Mouse (Mus musculus) spleen, adult 12 weeks (tissue): ENCODE results near the gene Sema3b.
"Not testable (repeated sequence)": the region's sequence is repeated elsewhere in the genome, so short reads cannot be mapped to it uniquely, and the experiment has no call there.

ENCODE experiments used
- DNase-seq: peaks from one replicate; pipeline ENCODE4 v3.0.0; 2022; ENCODE audit warnings: low spot score

Gene Sema3b

DNA sequence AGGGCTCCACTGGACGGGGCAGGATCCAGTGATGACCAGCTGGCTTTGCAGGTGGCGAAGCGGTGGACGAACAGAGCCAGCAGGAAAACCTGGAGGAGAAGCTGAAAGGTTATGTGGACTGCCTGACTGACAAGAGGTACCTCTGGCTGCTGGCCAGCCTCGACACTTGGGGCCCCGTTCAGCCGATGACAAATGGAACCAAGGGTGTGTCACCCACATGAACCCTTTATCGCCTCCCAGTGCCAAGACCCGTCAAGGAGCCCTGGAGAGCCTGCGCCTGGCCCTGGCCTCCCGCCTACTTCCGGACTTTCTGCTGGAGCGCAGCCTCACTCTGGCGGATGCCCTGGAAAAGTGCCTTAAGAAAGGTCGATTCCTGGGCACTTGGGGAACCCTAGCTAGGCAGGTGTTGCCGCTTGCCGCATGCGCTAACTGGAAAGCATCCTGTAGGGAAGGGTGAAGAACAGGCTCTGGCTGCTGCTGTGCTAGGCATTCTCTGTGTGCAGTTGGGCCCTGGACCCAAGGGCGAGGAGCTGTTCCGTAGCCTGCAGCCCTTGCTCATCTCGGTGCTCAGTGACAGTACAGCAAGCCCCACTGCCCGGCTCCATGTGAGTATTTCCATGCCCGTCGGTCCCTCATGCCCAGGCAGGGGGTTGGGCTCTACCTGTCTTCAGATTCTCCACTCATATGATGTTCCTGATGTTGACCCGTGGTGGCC lies 18.8 kb downstream of the Sema3b start:
- DNase-seq, result peak; percentile 68

DNA sequence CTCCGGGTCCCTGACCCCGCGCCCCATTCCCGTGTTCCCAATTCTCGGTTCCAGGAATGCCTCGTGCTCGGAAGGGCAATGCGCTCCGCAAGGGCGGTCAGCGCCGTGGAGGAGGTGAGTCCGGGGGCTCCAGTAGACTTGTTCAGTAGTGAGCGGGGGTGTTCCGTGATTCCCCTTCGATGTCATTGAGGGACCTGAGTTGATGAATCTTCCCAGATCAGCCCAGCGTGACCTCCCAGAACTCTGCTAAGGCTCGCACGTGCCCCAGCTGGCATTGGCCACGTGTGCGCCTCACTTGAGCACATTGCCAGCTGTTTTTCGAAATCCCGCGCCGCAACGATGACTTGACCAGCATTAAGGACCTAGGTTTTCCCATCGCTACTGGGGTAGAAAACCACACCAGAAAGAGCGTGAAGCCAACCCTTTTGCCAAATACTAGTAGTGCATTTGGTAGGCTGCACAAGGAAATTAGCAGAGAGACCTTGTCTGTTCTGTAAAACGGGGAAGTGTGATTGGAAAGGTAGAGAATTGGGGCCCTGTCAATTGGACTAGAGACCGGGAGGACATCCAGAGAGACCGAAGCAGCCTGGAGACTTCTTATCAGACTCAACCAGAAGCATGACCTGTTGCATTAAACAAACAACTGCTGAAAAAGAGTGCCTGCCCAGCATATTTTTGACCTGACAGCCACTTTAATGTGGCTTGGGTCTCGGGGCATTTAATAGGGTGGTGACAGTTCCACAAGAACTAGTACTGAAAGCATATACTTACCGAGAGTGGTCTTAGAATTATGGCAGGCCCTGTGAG lies 21.0 kb downstream of the Sema3b start:
- no peak for DNase-seq

DNA sequence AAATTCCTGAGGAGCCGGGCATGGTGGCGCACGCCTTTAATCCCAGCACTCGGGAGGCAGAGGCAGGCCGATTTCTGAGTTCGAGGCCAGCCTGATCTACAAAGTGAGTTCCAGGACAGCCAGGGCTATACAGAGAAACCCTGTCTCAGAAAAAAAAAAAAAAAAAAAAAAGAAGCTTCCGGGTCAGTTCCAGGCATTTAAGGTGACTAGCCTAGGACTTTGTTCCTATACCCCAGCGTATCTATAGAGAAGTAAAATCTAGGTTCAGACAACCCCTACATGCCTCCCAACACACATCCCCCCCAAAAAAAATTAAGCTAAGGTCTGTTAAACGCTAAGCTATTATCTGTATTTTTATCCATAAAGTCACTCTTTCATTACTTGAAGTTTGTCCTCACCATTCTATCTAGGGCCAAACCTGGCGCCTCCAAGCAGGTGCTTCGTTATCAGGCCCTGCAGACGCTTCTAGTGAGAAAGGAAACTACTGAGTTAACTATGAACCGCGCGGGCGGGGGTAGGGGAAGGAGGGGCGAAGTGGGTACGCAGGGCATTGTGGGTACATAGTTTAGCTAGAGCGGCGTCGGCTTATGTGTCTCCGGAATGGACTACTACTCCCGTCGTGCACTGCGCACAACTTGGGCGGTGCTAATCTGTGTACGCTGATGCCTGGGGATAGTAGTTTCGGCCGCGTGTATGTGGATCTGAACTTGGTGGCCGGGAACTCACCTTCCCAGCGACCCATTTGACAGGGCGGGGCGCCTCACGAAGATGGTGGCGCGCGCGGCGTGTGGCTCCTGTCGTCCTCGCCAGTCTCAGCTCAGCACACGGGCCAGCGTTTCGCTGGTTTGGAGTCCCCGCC lies 21.8 kb downstream of the Sema3b start, which contains the start of gene Ifrd2:
Gene Ifrd2 (plus strand): TSS at position 669 of the 859 bp plus-strand sequence.
- DNase-seq, result peak; percentile 92

DNA sequence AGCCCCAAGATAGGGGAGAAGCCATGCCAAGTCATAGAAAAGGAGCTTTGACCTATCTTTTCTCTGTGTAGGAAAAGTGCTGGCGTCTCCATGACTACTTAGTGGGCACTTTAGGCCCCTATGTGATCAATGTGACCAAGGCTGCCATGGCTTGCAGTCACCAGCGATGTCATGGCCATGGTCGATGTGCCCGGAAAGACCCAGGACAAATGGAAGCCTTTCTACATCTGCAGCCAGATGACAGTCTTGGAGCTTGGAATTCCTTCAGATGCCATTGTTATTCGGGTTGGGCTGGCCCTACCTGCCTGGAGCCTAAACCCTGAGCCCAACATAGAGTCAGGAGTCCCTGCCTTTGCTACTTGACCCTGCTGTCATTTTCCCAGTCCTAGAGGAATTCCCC lies 22.5 kb downstream of the Sema3b start:
- DNase-seq, result no peak

DNA sequence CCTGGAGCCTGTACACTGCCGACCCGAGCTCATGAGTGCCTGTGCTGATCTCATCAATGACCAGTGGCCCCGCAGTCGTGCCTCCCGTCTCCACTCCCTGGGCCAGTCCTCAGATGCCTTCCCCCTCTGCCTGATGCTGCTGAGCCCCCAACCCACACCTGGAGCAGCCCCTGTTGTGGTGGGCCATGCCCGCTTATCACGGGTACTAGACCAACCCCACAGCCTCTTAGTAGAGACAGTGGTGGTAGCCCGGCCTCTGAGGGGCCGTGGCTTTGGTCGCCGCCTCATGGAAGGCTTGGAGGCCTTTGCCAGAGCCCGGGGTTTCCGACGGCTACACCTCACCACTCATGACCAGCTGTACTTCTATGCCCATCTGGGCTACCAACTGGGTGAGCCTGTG lies 25.9 kb downstream of the Sema3b start:
- no peak for DNase-seq

DNA sequence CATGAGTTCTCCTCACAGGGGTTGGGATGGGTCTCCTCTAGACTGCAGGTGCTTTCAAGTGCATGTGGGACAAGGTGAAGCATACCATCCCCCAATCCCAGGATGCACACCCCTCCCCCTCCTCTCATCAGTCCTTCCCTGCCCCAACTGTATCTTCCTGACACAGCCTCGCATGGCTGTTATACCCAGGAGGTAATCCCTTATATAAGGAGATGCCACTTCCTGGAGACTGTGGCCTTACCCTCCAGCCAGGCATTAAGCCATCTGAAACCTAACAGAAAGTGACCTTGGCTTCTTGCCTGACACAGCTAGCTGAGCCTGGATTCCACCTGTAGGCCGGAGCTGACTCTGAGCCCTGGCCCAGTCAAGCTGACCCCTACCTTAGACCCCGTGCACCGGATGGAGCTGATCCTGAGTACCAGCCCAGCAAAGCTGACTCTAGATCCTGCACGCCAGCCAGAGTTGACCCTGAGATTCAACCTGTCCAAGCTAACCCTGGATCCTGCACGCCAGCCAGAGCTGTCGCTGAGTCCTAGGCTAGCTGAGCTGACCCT lies 26.4 kb downstream of the Sema3b start:
- no peak for DNase-seq

DNA sequence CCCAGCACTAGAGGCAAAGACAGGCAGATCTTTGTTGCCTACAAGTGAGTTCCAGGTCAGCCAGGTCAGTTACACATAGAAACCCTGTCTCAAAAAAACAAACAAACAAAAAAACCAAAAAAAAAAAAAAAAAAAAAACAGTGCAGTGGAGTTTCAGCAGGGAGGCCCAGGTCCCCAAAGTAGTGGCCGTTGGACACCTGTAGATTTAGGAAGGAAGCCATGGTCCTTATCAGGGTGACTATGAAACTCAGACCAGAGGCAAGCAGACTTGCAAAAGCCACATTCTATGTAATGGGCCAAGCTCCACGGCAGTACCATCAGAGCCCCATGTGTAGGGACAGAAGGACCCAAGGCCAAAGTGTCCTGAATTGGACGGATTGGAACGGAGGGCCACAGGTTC lies 27.4 kb downstream of the Sema3b start:
- no peak for DNase-seq

DNA sequence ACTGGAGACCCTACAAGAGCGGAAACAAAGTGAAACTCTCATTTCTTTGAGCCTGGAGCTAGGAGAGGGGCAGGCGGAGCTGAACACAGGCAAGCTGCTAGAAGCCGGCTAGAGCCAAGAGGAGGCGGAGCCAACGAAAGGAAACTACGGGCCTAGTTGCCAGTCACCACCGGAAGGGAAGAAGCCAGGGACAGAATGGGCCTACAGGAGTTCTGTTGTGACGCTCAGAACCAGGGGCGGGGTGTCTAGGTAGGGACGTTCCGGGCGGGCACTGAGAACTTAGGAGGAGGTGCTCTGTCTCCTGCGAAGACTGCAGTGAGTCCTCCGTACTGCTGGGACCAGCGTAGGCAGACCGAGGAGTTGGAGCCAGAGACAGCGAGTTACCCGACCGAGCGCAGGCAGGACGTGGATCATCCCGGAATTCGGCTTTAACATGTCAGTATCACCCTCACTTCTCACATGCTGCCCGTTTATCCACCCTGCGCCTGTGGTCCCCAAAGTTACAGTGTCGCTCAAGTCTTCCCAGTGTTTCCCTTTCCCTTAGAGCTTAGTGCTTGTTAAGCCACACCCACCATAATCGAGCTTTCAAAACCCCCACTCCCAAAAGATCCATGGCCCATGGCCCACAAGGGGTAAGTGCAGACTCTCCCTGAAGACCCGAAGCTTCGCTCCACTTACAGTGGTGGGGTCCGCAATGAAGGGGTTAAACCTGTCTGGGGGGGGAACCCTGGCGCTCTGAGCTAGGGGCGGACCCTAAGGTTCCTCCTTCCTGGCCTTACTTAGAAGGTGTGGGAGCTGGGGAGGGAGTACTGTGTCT lies 28.3 kb downstream of the Sema3b start, which contains the start of gene Hyal3:
Gene Hyal3 (plus strand): TSS at position 318 of the 817 bp plus-strand sequence.
- DNase-seq, result peak; percentile 76

DNA sequence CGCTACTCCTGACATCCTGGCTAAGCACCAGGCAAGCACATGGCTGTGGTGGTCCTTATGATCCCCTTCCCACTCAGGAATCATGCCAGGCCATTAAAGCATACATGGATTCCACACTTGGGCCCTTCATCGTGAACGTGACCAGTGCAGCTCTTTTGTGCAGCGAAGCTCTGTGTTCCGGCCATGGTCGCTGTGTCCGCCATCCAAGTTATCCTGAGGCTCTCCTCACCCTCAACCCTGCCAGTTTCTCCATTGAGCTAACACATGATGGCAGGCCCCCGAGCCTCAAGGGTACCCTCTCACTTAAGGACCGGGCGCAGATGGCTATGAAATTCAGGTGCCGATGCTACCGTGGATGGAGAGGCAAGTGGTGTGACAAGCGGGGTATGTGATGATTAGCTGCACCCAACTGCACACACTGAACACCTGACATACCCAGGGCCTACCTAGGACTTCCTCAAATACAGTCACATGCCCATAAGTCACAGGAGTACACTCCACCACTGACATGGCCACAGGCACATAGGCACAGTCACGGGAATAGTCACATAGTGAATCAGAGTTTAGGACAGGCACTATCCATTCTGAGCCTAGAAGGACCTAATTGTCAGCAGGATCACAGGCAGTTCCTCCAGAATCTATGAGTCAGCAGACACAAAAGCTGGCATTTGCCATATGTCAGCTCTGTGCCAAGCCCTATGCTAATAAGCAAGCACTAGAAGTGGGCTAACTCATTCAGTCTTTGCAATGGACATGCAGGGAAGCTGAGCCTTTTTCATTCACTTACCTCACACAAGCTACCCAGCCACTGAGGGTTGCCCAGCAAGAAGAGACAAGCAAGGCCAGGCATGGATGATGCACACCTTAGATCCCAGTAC lies 29.8 kb downstream of the Sema3b start:
- no peak for DNase-seq

DNA sequence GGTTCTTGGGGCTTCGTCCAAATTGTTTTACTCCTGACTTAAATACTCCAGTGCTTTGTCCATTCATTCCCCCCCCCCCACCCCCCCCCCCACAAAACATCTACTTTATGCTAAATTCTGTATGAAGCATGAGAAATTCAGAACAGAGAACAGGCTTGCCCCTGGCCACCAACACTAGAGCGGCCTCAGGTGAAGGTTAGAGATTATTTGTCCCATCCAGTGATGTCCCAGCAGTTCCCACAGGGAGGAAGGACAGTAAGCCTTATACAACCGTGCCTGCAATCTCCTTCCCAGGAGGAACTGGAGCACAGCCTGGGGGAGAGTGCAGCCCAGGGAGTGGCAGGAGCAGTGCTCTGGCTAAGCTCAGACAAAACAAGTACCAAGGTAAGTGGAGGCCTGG lies 30.4 kb downstream of the Sema3b start, which contains the start of gene Naa80:
Gene Naa80 (plus strand): TSS at position 301 of the 400 bp plus-strand sequence.
- no peak for DNase-seq

DNA sequence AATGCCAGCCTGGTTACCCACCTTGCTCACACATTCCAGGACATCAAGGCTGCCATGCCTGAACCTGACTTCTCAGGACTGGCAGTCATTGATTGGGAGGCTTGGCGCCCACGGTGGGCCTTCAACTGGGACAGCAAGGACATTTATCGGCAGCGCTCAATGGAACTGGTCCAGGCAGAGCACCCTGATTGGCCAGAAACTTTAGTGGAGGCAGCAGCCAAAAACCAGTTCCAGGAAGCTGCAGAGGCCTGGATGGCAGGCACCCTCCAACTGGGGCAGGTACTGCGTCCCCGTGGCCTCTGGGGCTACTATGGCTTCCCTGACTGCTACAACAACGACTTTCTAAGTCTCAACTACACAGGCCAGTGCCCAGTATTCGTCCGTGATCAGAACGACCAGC lies 31.2 kb downstream of the Sema3b start:
- DNase-seq, result no peak

DNA sequence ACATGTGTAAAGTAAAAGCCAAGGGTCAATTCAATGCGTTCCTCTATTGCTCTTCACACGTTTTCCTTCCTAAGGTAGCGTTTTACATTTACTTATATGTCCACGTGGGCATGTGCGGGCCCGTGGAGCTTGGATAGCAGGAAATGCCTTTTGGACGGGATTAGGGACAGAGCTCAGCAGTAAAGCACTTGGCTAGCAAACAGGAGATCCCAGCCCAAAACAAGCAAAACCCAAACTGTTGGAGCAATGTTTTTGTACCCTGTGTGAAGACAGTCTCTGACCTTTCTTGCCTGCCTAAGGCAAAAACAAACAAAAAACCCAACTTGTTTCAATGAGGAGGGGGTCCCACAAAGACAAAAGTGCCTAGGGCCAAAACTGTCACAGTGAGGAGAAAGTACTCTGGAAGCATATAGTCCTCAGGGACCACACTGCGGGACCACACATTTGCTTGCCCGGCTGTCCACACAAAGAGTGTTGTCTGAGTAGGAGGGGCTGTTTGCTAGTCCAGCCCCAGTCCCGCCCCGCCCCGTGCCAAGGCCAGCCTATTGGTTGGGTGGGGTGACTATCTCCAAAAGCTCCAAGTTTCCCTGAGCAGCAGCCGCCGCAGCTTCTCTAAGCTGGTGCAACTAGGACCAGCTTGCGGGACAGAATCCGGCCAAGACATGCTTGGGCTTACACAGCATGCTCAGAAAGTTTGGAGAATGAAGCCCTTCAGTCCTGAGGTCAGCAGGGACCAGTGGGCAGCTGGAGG lies 32.5 kb downstream of the Sema3b start, which contains the start of gene Hyal1:
Gene Hyal1 (plus strand): TSS at position 571 of the 751 bp plus-strand sequence.
- peak; percentile 64 for DNase-seq

DNA sequence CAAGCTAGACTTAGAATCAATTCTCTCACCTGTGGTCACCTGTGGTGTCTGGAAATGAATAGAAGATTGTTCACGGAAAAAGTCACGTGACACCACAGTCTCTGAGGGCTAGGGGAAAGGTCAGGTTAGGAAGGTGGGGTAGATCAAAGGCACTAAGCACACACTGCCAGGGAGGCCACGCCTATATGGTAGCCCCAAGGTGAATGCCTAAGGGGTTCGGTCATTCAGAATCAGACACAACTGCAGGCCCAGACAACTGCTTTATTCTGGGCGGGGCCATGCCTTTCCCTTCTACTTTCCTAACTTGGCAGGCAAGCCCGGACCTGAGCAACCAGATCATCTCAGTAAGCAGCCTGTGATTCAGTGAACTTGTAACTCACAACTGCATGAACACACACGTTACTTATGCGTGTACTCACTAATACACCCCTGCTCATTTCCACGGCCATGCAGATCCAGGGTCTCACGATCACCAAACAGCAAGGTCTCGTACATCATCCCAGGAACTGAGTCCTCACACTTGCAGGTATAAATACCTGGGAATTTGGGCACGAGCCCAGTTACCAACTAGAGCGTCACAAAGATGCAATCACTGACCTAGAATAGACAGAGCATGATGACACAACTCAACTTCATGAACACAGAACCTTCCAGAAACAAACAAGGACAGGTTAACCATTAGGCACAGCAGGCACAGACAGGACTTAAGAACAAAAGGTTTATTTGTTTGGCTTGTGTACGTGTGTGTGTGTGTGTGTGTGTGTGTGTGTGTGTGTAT lies 33.3 kb downstream of the Sema3b start:
- DNase-seq, result no peak

DNA sequence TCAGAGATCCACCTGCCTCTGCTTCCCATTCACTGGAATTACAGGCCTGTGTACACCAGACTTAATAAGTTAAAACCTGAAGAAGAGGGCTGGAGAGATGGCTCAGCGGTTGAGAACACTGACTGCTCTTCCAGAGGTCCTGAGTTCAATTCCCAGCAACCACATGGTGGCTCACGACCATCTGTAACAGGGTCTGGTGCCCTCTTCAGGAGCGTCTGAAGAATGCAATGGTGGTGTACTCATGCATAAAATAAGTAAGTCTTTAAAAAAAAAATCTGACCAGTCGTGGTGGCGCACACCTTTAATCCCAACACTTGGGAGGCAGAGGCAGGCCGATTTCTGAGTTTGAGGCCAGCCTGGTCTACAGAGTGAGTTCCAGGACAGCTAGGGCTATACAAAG lies 35.3 kb downstream of the Sema3b start:
- DNase-seq, result not testable (repeated sequence)

DNA sequence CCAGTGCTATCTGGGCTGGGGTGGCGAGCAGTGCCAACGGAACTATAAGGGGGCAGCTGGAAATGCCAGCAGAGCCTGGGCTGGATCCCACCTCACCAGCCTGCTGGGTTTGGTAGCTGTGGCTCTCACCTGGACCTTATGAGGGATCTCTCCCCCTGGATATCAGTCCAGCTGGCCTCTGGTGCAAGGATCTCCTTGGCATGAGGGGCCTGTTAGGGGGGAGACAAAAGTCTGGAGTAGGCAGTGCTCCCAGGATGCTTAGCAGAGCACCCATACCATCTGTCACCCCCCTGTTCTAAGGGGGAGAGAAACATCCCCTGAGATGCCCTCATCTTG lies 36.7 kb downstream of the Sema3b start:
- no peak for DNase-seq

DNA sequence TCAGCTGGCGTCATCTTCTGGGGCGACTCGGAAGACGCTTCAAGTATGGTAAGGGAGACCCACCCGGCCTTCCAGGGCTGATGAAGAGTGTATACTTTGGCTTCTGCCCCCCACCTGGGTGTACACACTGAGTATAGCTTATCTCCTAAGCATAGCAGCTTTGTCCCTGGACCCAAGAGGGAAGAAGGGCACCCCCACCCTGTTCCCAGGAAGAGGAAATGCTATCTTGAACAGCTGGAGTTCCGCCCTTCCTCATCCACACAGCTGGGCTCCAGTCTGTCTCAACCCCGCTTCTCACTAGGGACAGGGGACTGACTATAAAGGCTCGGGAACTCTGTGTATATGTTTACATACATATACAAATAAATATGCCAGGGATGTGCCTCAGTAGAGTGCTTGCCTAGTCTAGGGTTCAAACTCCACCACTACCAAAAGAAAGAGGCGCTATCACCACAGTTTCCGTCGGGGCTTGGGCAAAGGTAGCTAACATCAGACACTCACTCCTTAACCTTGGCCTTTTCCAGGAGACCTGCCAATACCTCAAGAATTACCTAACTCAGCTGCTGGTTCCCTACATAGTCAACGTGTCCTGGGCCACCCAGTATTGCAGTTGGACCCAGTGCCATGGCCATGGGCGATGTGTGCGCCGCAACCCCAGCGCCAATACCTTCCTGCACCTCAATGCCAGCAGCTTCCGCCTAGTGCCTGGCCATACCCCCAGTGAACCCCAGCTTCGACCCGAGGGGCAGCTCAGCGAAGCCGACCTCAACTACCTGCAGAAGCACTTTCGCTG lies 37.3 kb downstream of the Sema3b start:
- DNase-seq, result no peak

DNA sequence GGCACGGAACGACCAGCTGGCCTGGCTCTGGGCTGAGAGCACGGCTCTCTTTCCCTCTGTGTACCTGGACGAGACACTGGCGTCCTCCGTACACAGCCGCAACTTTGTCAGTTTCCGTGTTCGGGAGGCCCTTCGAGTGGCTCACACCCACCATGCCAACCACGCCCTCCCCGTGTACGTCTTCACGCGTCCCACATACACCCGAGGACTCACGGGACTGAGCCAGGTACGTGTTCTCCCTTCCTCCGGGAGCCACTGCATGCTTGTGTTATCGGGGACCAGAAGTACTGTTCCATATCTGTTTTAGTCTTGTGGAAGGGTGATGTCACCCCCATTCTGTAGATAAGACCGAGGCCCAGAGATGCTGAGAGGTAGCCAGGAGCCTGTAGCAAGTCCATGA lies 38.2 kb downstream of the Sema3b start:
- DNase-seq, result no peak

DNA sequence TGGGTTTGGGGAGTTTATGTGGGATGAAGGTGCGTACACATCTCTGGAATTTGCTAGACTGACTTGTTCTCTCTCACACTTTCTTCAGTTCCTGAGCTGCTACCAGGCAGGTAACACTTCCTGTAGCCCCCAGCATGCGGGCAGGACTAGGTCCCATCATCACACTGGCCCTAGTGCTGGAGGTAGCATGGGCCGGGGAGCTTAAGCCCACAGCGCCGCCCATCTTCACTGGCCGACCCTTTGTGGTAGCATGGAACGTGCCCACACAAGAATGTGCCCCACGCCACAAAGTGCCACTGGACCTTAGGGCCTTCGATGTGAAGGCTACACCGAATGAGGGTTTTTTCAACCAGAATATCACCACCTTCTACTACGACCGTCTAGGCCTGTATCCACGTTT lies 39.0 kb downstream of the Sema3b start:
- DNase-seq, result no peak
